Comparison of ENCODE assay signal across 12 mouse cellular contexts in genomic region chr8:85871660-85872059, GRCm38 (mm10). TPM values are rescaled to one million over a fixed set of nuclear protein-coding genes. Genes with fewer than 3 reads are reported as not detected.
DNase-seq lines count a peak whose midpoint lies in the region; ATAC-seq and TF ChIP-seq lines count a peak whose summit lies in the region.
"Had no signal": no experiment of that assay in that cellular context is flagged by ENCODE, and none has a peak within 500 bp of the region (broad histone marks: within the 10 kb centered on the region; RNA-seq: fewer than 3 reads in every experiment).

No protein-coding gene starts in this region.

- H3K27ac ChIP-seq in forebrain, embryonic 14.5 days (ENCODE audit: low read depth, low read length) = no peak overlapping the region
- no peak overlapping the region for H3K27ac ChIP-seq in forebrain, embryonic 15.5 days (replicated peaks)
- H3K27ac ChIP-seq in lung, embryonic 16.5 days (ENCODE audit: low read length) = peak overlapping the region; percentile 24; the same call in 1 of the 2 replicates
- H3K27ac ChIP-seq: forebrain, embryonic 12.5 days; liver, embryonic 14.5 days had no signal

- H3K27me3 ChIP-seq in forebrain, embryonic 14.5 days (replicated peaks; ENCODE audit: control insufficient read depth, insufficient read depth, low read length) = no peaks in the 10 kb centered on the region
- no peaks in the 10 kb centered on the region for H3K27me3 ChIP-seq in forebrain, embryonic 15.5 days
- no peaks in the 10 kb centered on the region for H3K27me3 ChIP-seq in lung, embryonic 16.5 days (ENCODE audit: control insufficient read depth, insufficient read depth, low read depth, low read length)
- H3K27me3 ChIP-seq: forebrain, embryonic 12.5 days had no signal

- DNase-seq in forebrain, embryonic 14.5 days (ENCODE audit: low spot score) = peak; percentile 9
- DNase-seq in brain, embryonic 14.5 days (ENCODE audit: low read depth) = peak; percentile 39
- DNase-seq in kidney, adult 18-20 months = peak; percentile 45
- DNase-seq in testis, postnatal 14 days (ENCODE audit: low spot score) = no peak
- DNase-seq in layer of hippocampus, postnatal 25 days (ENCODE audit: extremely low spot score in 1 of 2, low spot score in 1 of 2) = no peak
- DNase-seq: cerebellum, adult 11-12 months; right cerebral cortex, postnatal 4 days had no signal

- no peak overlapping the region for H3K4me2 ChIP-seq in forebrain, embryonic 14.5 days (ENCODE audit: low read length)
- H3K4me2 ChIP-seq in forebrain, embryonic 15.5 days (replicated peaks) = no peak overlapping the region
- H3K4me2 ChIP-seq in lung, embryonic 16.5 days (ENCODE audit: low read depth, low read length) = no peak overlapping the region
- H3K4me2 ChIP-seq: forebrain, embryonic 12.5 days had no signal

- H3K9ac ChIP-seq in forebrain, embryonic 14.5 days (ENCODE audit: low read length) = no peak overlapping the region
- no peak overlapping the region for H3K9ac ChIP-seq in forebrain, embryonic 15.5 days (replicated peaks)
- H3K9ac ChIP-seq in lung, embryonic 16.5 days (ENCODE audit: low read length) = no peak overlapping the region
- H3K9ac ChIP-seq: forebrain, embryonic 12.5 days; liver, embryonic 14.5 days had no signal

- WGBS in forebrain, embryonic 14.5 days = 69% methylated on average over 2 of the region's 2 CpGs
- 65% methylated on average over 2 of the region's 2 CpGs for WGBS in forebrain, embryonic 15.5 days
- WGBS in lung, embryonic 16.5 days = 51% methylated on average over 2 of the region's 2 CpGs

- no peaks in the 10 kb centered on the region for H3K36me3 ChIP-seq in forebrain, embryonic 14.5 days (ENCODE audit: control insufficient read depth, insufficient read depth, low read length)
- H3K36me3 ChIP-seq in forebrain, embryonic 15.5 days = no peaks in the 10 kb centered on the region
- no peaks in the 10 kb centered on the region for H3K36me3 ChIP-seq in lung, embryonic 16.5 days (ENCODE audit: control insufficient read depth, insufficient read depth, low read length)
- H3K36me3 ChIP-seq: forebrain, embryonic 12.5 days had no signal

- no peaks in the 10 kb centered on the region for H3K9me3 ChIP-seq in forebrain, embryonic 14.5 days (replicated peaks; ENCODE audit: control insufficient read depth, low read length)
- H3K9me3 ChIP-seq in forebrain, embryonic 15.5 days = no peaks in the 10 kb centered on the region
- H3K9me3 ChIP-seq in lung, embryonic 16.5 days (ENCODE audit: control insufficient read depth, low read length) = no peaks in the 10 kb centered on the region
- H3K9me3 ChIP-seq: forebrain, embryonic 12.5 days had no signal

- H3K4me1 ChIP-seq in forebrain, embryonic 14.5 days (ENCODE audit: control insufficient read depth, insufficient read depth, low read length) = no peaks in the 10 kb centered on the region; the same call in 1 of the 2 replicates
- H3K4me1 ChIP-seq in forebrain, embryonic 15.5 days = no peaks in the 10 kb centered on the region
- no peaks in the 10 kb centered on the region; the same call in 1 of the 2 replicates for H3K4me1 ChIP-seq in lung, embryonic 16.5 days (replicated peaks; ENCODE audit: control insufficient read depth, insufficient read depth, low read length)
- H3K4me1 ChIP-seq: forebrain, embryonic 12.5 days had no signal

- TF ChIP-seq POLR2A in brain, embryonic 14.5 days (IDR thresholded peaks at IDR 0.05; ENCODE audit: borderline replicate concordance, extremely low read depth, insufficient read depth, insufficient read length, poor library complexity, severe bottlenecking) = no peak

- no peak for ATAC-seq in forebrain, embryonic 14.5 days
- no peak for ATAC-seq in forebrain, embryonic 15.5 days (replicated peaks)
- peak; percentile 89 for ATAC-seq in lung, embryonic 16.5 days (ENCODE audit: low read depth)
- ATAC-seq in megakaryocyte progenitor cell, adult 5-6 weeks (replicated peaks; ENCODE audit: poor library complexity) = no peak

- H3K4me3 ChIP-seq in forebrain, embryonic 14.5 days (ENCODE audit: low read depth, low read length) = no peak overlapping the region
- H3K4me3 ChIP-seq in forebrain, embryonic 15.5 days = no peak overlapping the region
- H3K4me3 ChIP-seq in lung, embryonic 16.5 days (ENCODE audit: low read length) = no peak overlapping the region
- H3K4me3 ChIP-seq: forebrain, embryonic 12.5 days had no signal

- no peak for TF ChIP-seq CTCF in brain, embryonic 14.5 days (IDR thresholded peaks at IDR 0.05; ENCODE audit: borderline replicate concordance, extremely low read depth, insufficient read depth, insufficient read length)

RNA-seq across cellular contexts. Expression of gene Phkb, which starts 30.9 kb away (rescaled TPM):
- polyA plus RNA-seq in forebrain, embryonic 14.5 days (2014; fragmentation: Nextera tagmentation; extraction: Ambion mirVana) = 33.1 and 34.1 TPM in 2 replicates
- 28.0 and 30.1 TPM in 2 replicates for polyA plus RNA-seq in forebrain, embryonic 15.5 days (2015; fragmentation: Nextera tagmentation; extraction: Ambion mirVana)
- polyA plus RNA-seq in brain, embryonic 14.5 days (2012; rRNA removed) = 18.3 and 19.1 TPM in 2 replicates
- 41.9 and 47.8 TPM in 2 replicates for polyA plus RNA-seq in lung, embryonic 16.5 days (2015; fragmentation: Nextera tagmentation; extraction: Ambion mirVana)
- total RNA-seq in megakaryocyte progenitor cell, adult 5-6 weeks (2015) = 85.6 and 92.8 TPM in 2 replicates
- total RNA-seq in megakaryocyte progenitor cell, adult 5-6 weeks (2017) = 62.4 and 67.5 TPM in 2 replicates
- total RNA-seq in layer of hippocampus, postnatal 25 days (2021) = 10 to 100 TPM; 30.3 to 37.2 TPM

RNA-seq across cellular contexts. Expression of gene Itfg1, which starts 30.9 kb away (rescaled TPM):
- 173 and 191 TPM in 2 replicates for polyA plus RNA-seq in forebrain, embryonic 14.5 days (2014; fragmentation: Nextera tagmentation; extraction: Ambion mirVana)
- polyA plus RNA-seq in forebrain, embryonic 15.5 days (2015; fragmentation: Nextera tagmentation; extraction: Ambion mirVana) = 147 and 160 TPM in 2 replicates
- 54.5 and 73.1 TPM in 2 replicates for polyA plus RNA-seq in brain, embryonic 14.5 days (2012; rRNA removed)
- 73.0 and 75.0 TPM in 2 replicates for polyA plus RNA-seq in lung, embryonic 16.5 days (2015; fragmentation: Nextera tagmentation; extraction: Ambion mirVana)
- 64.7 and 71.0 TPM in 2 replicates for total RNA-seq in megakaryocyte progenitor cell, adult 5-6 weeks (2015)
- total RNA-seq in megakaryocyte progenitor cell, adult 5-6 weeks (2017) = 43.1 and 44.1 TPM in 2 replicates
- 100 to 1,000 TPM; 150 to 167 TPM for total RNA-seq in layer of hippocampus, postnatal 25 days (2021)

Comparison
In these comparisons a context has a peak if more than half of its experiments do, and no peak if none do; other contexts are left out.
1. DNase-seq: peak in forebrain, embryonic 14.5 days (single experiment), brain, embryonic 14.5 days (single experiment) and kidney, adult 18-20 months (single experiment); none in testis, postnatal 14 days (single experiment) and layer of hippocampus, postnatal 25 days (0 of 2).